Mouse (Mus musculus): ENCODE measurements around the gene Gpr139. TPM values are rescaled to one million over a fixed set of nuclear protein-coding genes. Genes with fewer than 3 reads are reported as not detected.

The Gpr139 gene
- polyA plus RNA-seq, 1 experiment from 2014 or later: 0.80 TPM

Other genes starting within 250 kb of the Gpr139 start
- 10.1 and 13.6 TPM in 2 replicates for gene Gprc5b, start 189.4 kb downstream of the Gpr139 start, polyA plus RNA-seq (2016; fragmentation: Nextera tagmentation; extraction: Ambion mirVana)